Mouse (Mus musculus) heart, adult 2 months (tissue): ENCODE data around the gene C1qtnf5.

Experiments used
- CTCF ChIP-seq: fragments of 200-600 bp; IDR thresholded peaks from 2 replicates; pipeline ENCODE4 v1.8.1; 2022; ENCODE audit warnings: antibody characterized with exemption, mild to moderate bottlenecking, moderate library complexity
- EP300 ChIP-seq: fragments of 200-500 bp; IDR thresholded peaks from 2 replicates; pipeline ENCODE4 v1.6.1; 2011; ENCODE audit warnings: low read depth, low read length, control low read depth; ENCODE audit not compliant: insufficient read depth
- POLR2A ChIP-seq: fragments of 200-500 bp; IDR thresholded peaks from 2 replicates; pipeline ENCODE4 v1.6.1; 2011; ENCODE audit warnings: mild to moderate bottlenecking, low read depth, low read length, control low read depth; ENCODE audit not compliant: insufficient read depth

GRCm38 (mm10) chr9:44125026-44125425 is 18.0 kb downstream of the C1qtnf5 start:
- no peak for TF ChIP-seq CTCF
- TF ChIP-seq POLR2A, result no peak
- TF ChIP-seq EP300, result no peak
